Mouse (Mus musculus) heart, embryonic 15.5 days (tissue): ENCODE measurements around the gene Extl1. TPM values are rescaled to one million over a fixed set of nuclear protein-coding genes. Genes with fewer than 3 reads are reported as not detected.

ENCODE experiments used
- ATAC-seq: fragments of 200-750 bp; cut with Nextera tagmentation; replicated peaks from 2 replicates; pipeline ENCODE4 v1.8.0; 2017; ENCODE audit warnings: low read depth, moderate TSS enrichment; ENCODE audit not compliant: insufficient number of reproducible peaks, insufficient read depth, low FRiP score
- H3K27ac ChIP-seq: fragments of 300-500 bp; sonication (generic); 2 replicates; pipeline ENCODE4 v1.5.1; 2015; ENCODE audit warnings: mild to moderate bottlenecking, inconsistent platforms
- H3K27me3 ChIP-seq: fragments of 300-500 bp; sonication (generic); 2 replicates; pipeline ENCODE4 v1.6.1; 2015; ENCODE audit warnings: inconsistent platforms
- H3K36me3 ChIP-seq: fragments of 300-500 bp; sonication (generic); 2 replicates; pipeline ENCODE4 v1.6.1; 2015; ENCODE audit warnings: mild to moderate bottlenecking, inconsistent platforms
- H3K4me1 ChIP-seq: fragments of 300-500 bp; sonication (generic); replicated peaks from 2 replicates; pipeline ENCODE4 v1.6.1; 2015; ENCODE audit warnings: inconsistent platforms
- H3K4me2 ChIP-seq: fragments of 300-500 bp; sonication (generic); 2 replicates; pipeline ENCODE4 v1.6.1; 2015; ENCODE audit warnings: inconsistent platforms, mild to moderate bottlenecking, moderate library complexity
- H3K4me3 ChIP-seq: fragments of 300-500 bp; sonication (generic); 2 replicates; pipeline ENCODE4 v1.5.1; 2015; ENCODE audit warnings: mild to moderate bottlenecking, inconsistent platforms
- H3K9ac ChIP-seq: fragments of 300-500 bp; sonication (generic); 2 replicates; pipeline ENCODE4 v1.6.1; 2015; ENCODE audit warnings: mild to moderate bottlenecking, inconsistent platforms
- H3K9me3 ChIP-seq: fragments of 300-500 bp; sonication (generic); replicated peaks from 2 replicates; pipeline ENCODE4 v1.6.1; 2016; ENCODE audit warnings: inconsistent platforms
- WGBS: fragments of 180-500 bp; shearing (Covaris S2); methylation state at CpG from one replicate; pipeline ENCODE4 v1.1.7; 2015; ENCODE audit warnings: mixed read lengths; 5-methylcytosine and 5-hydroxymethylcytosine counted together
- polyA plus RNA-seq: library from polyadenylated mRNA; unstranded; fragments of >200 nt; fragmentation: Nextera tagmentation; extraction: Ambion mirVana; gene quantifications from 2 replicates; pipeline ENCODE4 v1.2.1, GENCODE M21; 2015

Extl1 gene
- polyA plus RNA-seq, 1 experiment from 2014 or later, result 2.3 TPM

- Histone ChIP-seq H3K4me1 (peaks cover 4% of the 10 kb centered on the region), H3K27me3 (no peaks in the 10 kb centered on the region), H3K9ac (no peak overlapping the region), H3K36me3 (no peaks in the 10 kb centered on the region), H3K4me3 (no peak overlapping the region), H3K27ac (no peak overlapping the region), H3K9me3 (no peaks in the 10 kb centered on the region), H3K4me2 (no peak overlapping the region)
- 16% methylated on average over 5 of the region's 5 CpGs for WGBS
- no peak for ATAC-seq
Measured at GRCm38 (mm10) chr4:134388397-134388796, 4.7 kb upstream of the Extl1 start.

GRCm38 (mm10) chr4:134387268-134387667, 3.6 kb upstream of the Extl1 start:
- Histone ChIP-seq H3K4me1 (peaks cover under 1% of the 10 kb centered on the region; the same call in 1 of the 2 replicates), H3K9ac (no peak overlapping the region), H3K9me3 (no peaks in the 10 kb centered on the region), H3K4me2 (no peak overlapping the region), H3K27ac (no peak overlapping the region), H3K36me3 (no peaks in the 10 kb centered on the region), H3K27me3 (no peaks in the 10 kb centered on the region), H3K4me3 (no peak overlapping the region)
- WGBS, result 65% methylated on average over 6 of the region's 6 CpGs
- no peak for ATAC-seq

GRCm38 (mm10) chr4:134379510-134379909, 4.1 kb downstream of the Extl1 start:
- Histone ChIP-seq H3K27me3 (peaks cover 2% of the 10 kb centered on the region; the same call in 1 of the 2 replicates), H3K27ac (no peak overlapping the region), H3K9me3 (no peaks in the 10 kb centered on the region), H3K4me2 (no peak overlapping the region), H3K4me3 (no peak overlapping the region), H3K36me3 (no peaks in the 10 kb centered on the region), H3K4me1 (peaks cover 12% of the 10 kb centered on the region; the same call in 1 of the 2 replicates), H3K9ac (no peak overlapping the region)
- ATAC-seq, result no peak
- WGBS, result 88% methylated on average over 8 of the region's 8 CpGs

GRCm38 (mm10) chr4:134378089-134378615, 5.5 kb downstream of the Extl1 start:
- no peak overlapping the region for H3K4me2 ChIP-seq
- H3K9me3 ChIP-seq, result no peaks in the 10 kb centered on the region
- no peak overlapping the region for H3K27ac ChIP-seq
- H3K4me1 ChIP-seq, result peaks cover 12% of the 10 kb centered on the region; the same call in 1 of the 2 replicates
- H3K4me3 ChIP-seq, result no peak overlapping the region
- ATAC-seq, result no peak
- WGBS, result 35% methylated on average over 10 of the region's 10 CpGs
- H3K9ac ChIP-seq, result no peak overlapping the region
- no peaks in the 10 kb centered on the region for H3K36me3 ChIP-seq
- peaks cover 2% of the 10 kb centered on the region; the same call in 1 of the 2 replicates for H3K27me3 ChIP-seq

GRCm38 (mm10) chr4:134374306-134374705, 9.3 kb downstream of the Extl1 start:
- Histone ChIP-seq H3K9me3 (no peaks in the 10 kb centered on the region), H3K4me2 (no peak overlapping the region), H3K4me1 (peaks cover 35% of the 10 kb centered on the region), H3K4me3 (no peak overlapping the region), H3K27ac (no peak overlapping the region), H3K27me3 (peaks cover 28% of the 10 kb centered on the region), H3K36me3 (no peaks in the 10 kb centered on the region), H3K9ac (no peak overlapping the region)
- no peak for ATAC-seq
- WGBS, result 58% methylated on average over 1 of the region's 1 CpGs

GRCm38 (mm10) chr4:134373295-134373694, 10.4 kb downstream of the Extl1 start:
- no peak overlapping the region for H3K27ac ChIP-seq
- H3K4me1 ChIP-seq, result peaks cover 28% of the 10 kb centered on the region
- H3K36me3 ChIP-seq, result no peaks in the 10 kb centered on the region
- no peak overlapping the region for H3K4me3 ChIP-seq
- H3K9me3 ChIP-seq, result no peaks in the 10 kb centered on the region
- no peak overlapping the region for H3K4me2 ChIP-seq
- H3K27me3 ChIP-seq, result peaks cover 31% of the 10 kb centered on the region
- H3K9ac ChIP-seq, result no peak overlapping the region
- 86% methylated on average over 8 of the region's 8 CpGs for WGBS
- ATAC-seq, result no peak

- H3K27me3 ChIP-seq, result peaks cover 32% of the 10 kb centered on the region
- H3K9ac ChIP-seq, result peak overlapping the region; percentile 36; the same call in 1 of the 2 replicates
- H3K36me3 ChIP-seq, result no peaks in the 10 kb centered on the region
- H3K4me3 ChIP-seq, result peak overlapping the region; percentile 61
- WGBS, result 2% methylated on average over 16 of the region's 16 CpGs
- H3K27ac ChIP-seq, result peak overlapping the region; percentile 26; the same call in 1 of the 2 replicates
- H3K4me2 ChIP-seq, result peak overlapping the region; percentile 92
- peak; percentile 54 for ATAC-seq
- H3K9me3 ChIP-seq, result no peaks in the 10 kb centered on the region
- peaks cover 25% of the 10 kb centered on the region for H3K4me1 ChIP-seq
Measured at GRCm38 (mm10) chr4:134372294-134372747, 11.3 kb downstream of the Extl1 start.

GRCm38 (mm10) chr4:134371316-134371855, 12.3 kb downstream of the Extl1 start:
- H3K4me3 ChIP-seq, result peak overlapping the region; percentile 61
- no peak for ATAC-seq
- peaks cover 32% of the 10 kb centered on the region for H3K27me3 ChIP-seq
- no peaks in the 10 kb centered on the region for H3K9me3 ChIP-seq
- H3K4me2 ChIP-seq, result peak overlapping the region; percentile 92
- peak overlapping the region; percentile 36; the same call in 1 of the 2 replicates for H3K9ac ChIP-seq
- H3K27ac ChIP-seq, result no peak overlapping the region
- no peaks in the 10 kb centered on the region for H3K36me3 ChIP-seq
- H3K4me1 ChIP-seq, result peaks cover 25% of the 10 kb centered on the region
- under 1% methylated on average over 17 of the region's 17 CpGs for WGBS

GRCm38 (mm10) chr4:134370649-134371221, 12.9 kb downstream of the Extl1 start:
- Histone ChIP-seq H3K27me3 (peaks cover 32% of the 10 kb centered on the region), H3K9ac (peak overlapping the region; percentile 36), H3K4me1 (peaks cover 25% of the 10 kb centered on the region), H3K9me3 (no peaks in the 10 kb centered on the region), H3K4me3 (peak overlapping the region; percentile 61), H3K4me2 (peak overlapping the region; percentile 92), H3K36me3 (no peaks in the 10 kb centered on the region), H3K27ac (no peak overlapping the region)
- 2% methylated on average over 18 of the region's 18 CpGs for WGBS
- ATAC-seq, result no peak

GRCm38 (mm10) chr4:134365280-134365679, 18.4 kb downstream of the Extl1 start:
- no peaks in the 10 kb centered on the region for H3K9me3 ChIP-seq
- H3K9ac ChIP-seq, result no peak overlapping the region
- H3K4me3 ChIP-seq, result no peak overlapping the region
- peaks cover 26% of the 10 kb centered on the region for H3K4me1 ChIP-seq
- no peak overlapping the region for H3K4me2 ChIP-seq
- ATAC-seq, result no peak
- peaks cover 13% of the 10 kb centered on the region for H3K27me3 ChIP-seq
- no peaks in the 10 kb centered on the region for H3K36me3 ChIP-seq
- no peak overlapping the region for H3K27ac ChIP-seq
- WGBS, result 40% methylated on average over 5 of the region's 5 CpGs

GRCm38 (mm10) chr4:134362586-134362985, 21.1 kb downstream of the Extl1 start:
- ATAC-seq, result 0 out of 2 replicates have a peak, but pooled peaks have one; percentile 28
- Histone ChIP-seq H3K9me3 (no peaks in the 10 kb centered on the region), H3K4me2 (peak overlapping the region; percentile 32), H3K27ac (peak overlapping the region; percentile 61), H3K4me3 (no peak overlapping the region), H3K9ac (peak overlapping the region; percentile 1; the same call in 1 of the 2 replicates), H3K4me1 (peaks cover 23% of the 10 kb centered on the region), H3K27me3 (peaks cover 5% of the 10 kb centered on the region; the same call in 1 of the 2 replicates), H3K36me3 (no peaks in the 10 kb centered on the region)
- 36% methylated on average over 9 of the region's 9 CpGs for WGBS
